Mouse (Mus musculus) forebrain, embryonic 14.5 days (tissue): ENCODE measurements at regions not wholly inside any gene's neighbourhood (a gene's known extent, or its start where the extent isn't known, plus 50 kb on each side); places are given as distances from the start of the nearest gene placed in this dataset.
A peak's percentile ranks its signal among the peaks of the same experiment; 100 is the strongest.

Experiments
- ATAC-seq: fragments of 200-750 bp; cut with Nextera tagmentation; 2 replicates; pipeline ENCODE4 v1.8.0; 2017; ENCODE audit warnings: mild to moderate bottlenecking, moderate library complexity
- DNase-seq: peaks from one replicate; pipeline ENCODE4 v3.0.0-alpha.2; 2015; ENCODE audit warnings: low spot score
- H3K27ac ChIP-seq: fragments of 300-500 bp; sonication (generic); 2 replicates; pipeline ENCODE4 v1.5.1; 2014; ENCODE audit warnings: low read depth, mild to moderate bottlenecking, control low read depth, low read length, moderate library complexity
- H3K27me3 ChIP-seq: fragments of 300-500 bp; sonication (generic); replicated peaks from 2 replicates; pipeline ENCODE4 v1.6.1; 2014; ENCODE audit warnings: low read length, control low read depth, mixed read lengths; ENCODE audit not compliant: control insufficient read depth, insufficient read depth
- H3K36me3 ChIP-seq: fragments of 300-500 bp; sonication (generic); 2 replicates; pipeline ENCODE4 v1.6.1; 2014; ENCODE audit warnings: low read length, control low read depth; ENCODE audit not compliant: control insufficient read depth, insufficient read depth
- H3K4me1 ChIP-seq: fragments of 300-500 bp; sonication (generic); 2 replicates; pipeline ENCODE4 v1.6.1; 2014; ENCODE audit warnings: antibody characterized with exemption, low read length, control low read depth; ENCODE audit not compliant: control insufficient read depth, insufficient read depth
- H3K4me2 ChIP-seq: fragments of 300-500 bp; sonication (generic); 2 replicates; pipeline ENCODE4 v1.6.1; 2014; ENCODE audit warnings: mild to moderate bottlenecking, control low read depth, low read length
- H3K4me3 ChIP-seq: fragments of 300-500 bp; sonication (generic); 2 replicates; pipeline ENCODE4 v1.5.1; 2014; ENCODE audit warnings: low read depth, low read length, control low read depth
- H3K9ac ChIP-seq: fragments of 300-500 bp; sonication (generic); 2 replicates; pipeline ENCODE4 v1.6.1; 2014; ENCODE audit warnings: mild to moderate bottlenecking, low read length, control low read depth, moderate library complexity
- H3K9me3 ChIP-seq: fragments of 300-500 bp; sonication (generic); replicated peaks from 2 replicates; pipeline ENCODE4 v1.6.1; 2016; ENCODE audit warnings: low read length, control low read depth, mixed read lengths; ENCODE audit not compliant: control insufficient read depth
- WGBS: fragments of 180-500 bp; shearing (Covaris S2); extraction: QIAGEN DNeasy Blood & Tissue Kit; methylation state at CpG from one replicate; pipeline ENCODE4 v1.1.7; 2014; 5-methylcytosine and 5-hydroxymethylcytosine counted together

GRCm38 (mm10) chr2:94772801-94773200 is 334.9 kb upstream of the Api5 start:
- Histone ChIP-seq H3K4me3 (no peak overlapping the region), H3K9me3 (no peaks in the 10 kb centered on the region), H3K4me2 (no peak overlapping the region), H3K36me3 (no peaks in the 10 kb centered on the region), H3K27ac (no peak overlapping the region), H3K27me3 (no peaks in the 10 kb centered on the region), H3K9ac (no peak overlapping the region), H3K4me1 (no peaks in the 10 kb centered on the region)
- 79% methylated on average over 3 of the region's 3 CpGs for WGBS
- ATAC-seq: peak; percentile 23; the same call in 1 of the 2 replicates
- peak; percentile 34 for DNase-seq

GRCm38 (mm10) chr2:94772268-94772667 is 334.3 kb upstream of the Api5 start:
- 61% methylated on average over 4 of the region's 4 CpGs for WGBS
- H3K27ac ChIP-seq: no peak overlapping the region
- H3K9me3 ChIP-seq: no peaks in the 10 kb centered on the region
- no peak overlapping the region for H3K4me3 ChIP-seq
- H3K36me3 ChIP-seq: no peaks in the 10 kb centered on the region
- H3K9ac ChIP-seq: no peak overlapping the region
- H3K4me2 ChIP-seq: no peak overlapping the region
- H3K27me3 ChIP-seq: no peaks in the 10 kb centered on the region
- peak; percentile 17 for DNase-seq
- H3K4me1 ChIP-seq: no peaks in the 10 kb centered on the region
- no peak for ATAC-seq

- no peaks in the 10 kb centered on the region for H3K9me3 ChIP-seq
Measured at GRCm38 (mm10) chr2:94766524-94766923, 328.6 kb upstream of the Api5 start.

GRCm38 (mm10) chr2:94764852-94765435 is 327.0 kb upstream of the Api5 start:
- peak; percentile 70 for DNase-seq
- WGBS: 13% methylated on average over 8 of the region's 8 CpGs
- Histone ChIP-seq H3K9me3 (no peaks in the 10 kb centered on the region), H3K4me2 (peak overlapping the region; percentile 14; the same call in 1 of the 2 replicates), H3K36me3 (no peaks in the 10 kb centered on the region), H3K4me3 (no peak overlapping the region), H3K27ac (no peak overlapping the region), H3K9ac (no peak overlapping the region), H3K27me3 (no peaks in the 10 kb centered on the region), H3K4me1 (peaks cover 10% of the 10 kb centered on the region)
- ATAC-seq: peak; percentile 88

More at GRCm38 (mm10) chr2:94766524-94766923, 328.6 kb upstream of the Api5 start:
- H3K4me2 ChIP-seq: no peak overlapping the region
- H3K36me3 ChIP-seq: no peaks in the 10 kb centered on the region
- H3K9ac ChIP-seq: no peak overlapping the region
- H3K27ac ChIP-seq: no peak overlapping the region
- no peak overlapping the region for H3K4me3 ChIP-seq
- peaks cover 10% of the 10 kb centered on the region for H3K4me1 ChIP-seq
- DNase-seq (no peak), ATAC-seq (no peak)
- WGBS: 90% methylated on average over 2 of the region's 2 CpGs
- no peaks in the 10 kb centered on the region for H3K27me3 ChIP-seq

- peaks cover 10% of the 10 kb centered on the region for H3K4me1 ChIP-seq
- H3K9me3 ChIP-seq: no peaks in the 10 kb centered on the region
- DNase-seq (peak; percentile 50), ATAC-seq (peak; percentile 70)
- H3K4me3 ChIP-seq: no peak overlapping the region
- H3K36me3 ChIP-seq: no peaks in the 10 kb centered on the region
- no peak overlapping the region for H3K27ac ChIP-seq
- 1% methylated on average over 3 of the region's 3 CpGs for WGBS
- H3K9ac ChIP-seq: no peak overlapping the region
- no peaks in the 10 kb centered on the region for H3K27me3 ChIP-seq
- no peak overlapping the region for H3K4me2 ChIP-seq
Measured at GRCm38 (mm10) chr2:94764451-94764850, 326.5 kb upstream of the Api5 start.

GRCm38 (mm10) chr2:94748161-94748711 is 310.3 kb upstream of the Api5 start:
- no peak overlapping the region for H3K9ac ChIP-seq
- ATAC-seq (no peak; the same call in 1 of the 2 replicates), DNase-seq (peak; percentile 55)
- H3K36me3 ChIP-seq: no peaks in the 10 kb centered on the region
- WGBS: 85% methylated on average over 3 of the region's 3 CpGs
- H3K4me2 ChIP-seq: no peak overlapping the region
- no peaks in the 10 kb centered on the region for H3K9me3 ChIP-seq
- H3K4me3 ChIP-seq: no peak overlapping the region
- no peaks in the 10 kb centered on the region for H3K4me1 ChIP-seq
- H3K27ac ChIP-seq: no peak overlapping the region
- no peaks in the 10 kb centered on the region for H3K27me3 ChIP-seq

- Histone ChIP-seq H3K4me1 (no peaks in the 10 kb centered on the region), H3K9ac (no peak overlapping the region), H3K27me3 (no peaks in the 10 kb centered on the region), H3K27ac (no peak overlapping the region), H3K4me3 (no peak overlapping the region), H3K9me3 (no peaks in the 10 kb centered on the region), H3K36me3 (no peaks in the 10 kb centered on the region), H3K4me2 (no peak overlapping the region)
- no peak for ATAC-seq
- no peak for DNase-seq
- WGBS: 85% methylated on average over 5 of the region's 5 CpGs
Measured at GRCm38 (mm10) chr2:94729791-94730190, 291.9 kb upstream of the Api5 start.

GRCm38 (mm10) chr2:94699383-94699782 is 261.4 kb upstream of the Api5 start:
- DNase-seq (no peak), ATAC-seq (no peak)
- Histone ChIP-seq H3K4me3 (no peak overlapping the region), H3K4me1 (no peaks in the 10 kb centered on the region), H3K9ac (no peak overlapping the region), H3K4me2 (no peak overlapping the region), H3K9me3 (no peaks in the 10 kb centered on the region), H3K27me3 (no peaks in the 10 kb centered on the region), H3K27ac (no peak overlapping the region), H3K36me3 (no peaks in the 10 kb centered on the region)
- 49% methylated on average over 1 of the region's 1 CpGs for WGBS

GRCm38 (mm10) chr2:94695212-94695611 is 257.3 kb upstream of the Api5 start:
- ATAC-seq: no peak

More at GRCm38 (mm10) chr2:94695212-94695611, 257.3 kb upstream of the Api5 start:
- 51% methylated on average over 3 of the region's 3 CpGs for WGBS
- H3K9ac ChIP-seq: no peak overlapping the region
- H3K27ac ChIP-seq: no peak overlapping the region
- H3K9me3 ChIP-seq: no peaks in the 10 kb centered on the region
- H3K4me2 ChIP-seq: no peak overlapping the region
- no peak overlapping the region for H3K4me3 ChIP-seq
- H3K36me3 ChIP-seq: no peaks in the 10 kb centered on the region
- H3K4me1 ChIP-seq: no peaks in the 10 kb centered on the region
- DNase-seq: no peak
- H3K27me3 ChIP-seq: no peaks in the 10 kb centered on the region
